Mouse (Mus musculus): ENCODE results near the gene Ap1s1.

Gene Ap1s1

GRCm38 (mm10) chr5:137065454-137065853 is 19.5 kb upstream of the Ap1s1 start:
- in situ Hi-C loops (cut with MboI, MseI) = loop anchor here (10.0 kb wide), 1 partner anchor 1351 kb away; no protein-coding TSS in a partner anchor

- in situ Hi-C loops (cut with MboI, MseI) = loop anchor here (5.0 to 10.0 kb wide), 2 partner anchors 55 to 1348 kb away; partner anchors contain the start of gene Trim56
These were observed 16.7 kb upstream of the Ap1s1 start for GRCm38 (mm10) chr5:137062601-137063000.

GRCm38 (mm10) chr5:137061809-137062481 is 16.0 kb upstream of the Ap1s1 start:
- in situ Hi-C loops (cut with MboI, MseI) = loop anchor here (5.0 to 10.0 kb wide), 2 partner anchors 55 to 1347 kb away; partner anchors contain the start of gene Trim56

GRCm38 (mm10) chr5:137054873-137055272 is 8.9 kb upstream of the Ap1s1 start:
- in situ Hi-C loops (cut with MboI, MseI) = no loop called here

- in situ Hi-C loops (cut with MboI, MseI) = no loop called here
These were observed 8.4 kb upstream of the Ap1s1 start for GRCm38 (mm10) chr5:137054299-137054698.

- in situ Hi-C loops (cut with MboI, MseI) = no loop called here
These were observed 6.1 kb upstream of the Ap1s1 start for GRCm38 (mm10) chr5:137051914-137052505.

- in situ Hi-C loops (cut with MboI, MseI) = no loop called here
These were observed 5.2 kb upstream of the Ap1s1 start for GRCm38 (mm10) chr5:137051125-137051524.

GRCm38 (mm10) chr5:137046991-137047390 is 1.1 kb upstream of the Ap1s1 start:
- in situ Hi-C loops (cut with MboI, MseI) = no loop called here

GRCm38 (mm10) chr5:137046324-137046718 is 386 bp upstream of the Ap1s1 start:
- in situ Hi-C loops (cut with MboI, MseI) = no loop called here

- in situ Hi-C loops (cut with MboI, MseI) = no loop called here
These were observed 1.9 kb downstream of the Ap1s1 start for GRCm38 (mm10) chr5:137043997-137044396.

GRCm38 (mm10) chr5:137041442-137041841 is 4.5 kb downstream of the Ap1s1 start:
- in situ Hi-C loops (cut with MboI, MseI) = no loop called here

- in situ Hi-C loops (cut with MboI, MseI) = no loop called here
These were observed 6.5 kb downstream of the Ap1s1 start for GRCm38 (mm10) chr5:137039453-137039852.

- in situ Hi-C loops (cut with MboI, MseI) = no loop called here
These were observed 9.7 kb downstream of the Ap1s1 start for GRCm38 (mm10) chr5:137036211-137036610.

GRCm38 (mm10) chr5:137032641-137033074 is 13.3 kb downstream of the Ap1s1 start:
- in situ Hi-C loops (cut with MboI, MseI) = no loop called here

GRCm38 (mm10) chr5:137032033-137032421 is 13.9 kb downstream of the Ap1s1 start:
- in situ Hi-C loops (cut with MboI, MseI) = no loop called here

- in situ Hi-C loops (cut with MboI, MseI) = no loop called here
These were observed 14.6 kb downstream of the Ap1s1 start for GRCm38 (mm10) chr5:137031076-137032032.

- in situ Hi-C loops (cut with MboI, MseI) = no loop called here
These were observed 15.5 kb downstream of the Ap1s1 start for GRCm38 (mm10) chr5:137030416-137030810.

GRCm38 (mm10) chr5:137029643-137030415 is 16.1 kb downstream of the Ap1s1 start:
- in situ Hi-C loops (cut with MboI, MseI) = no loop called here

GRCm38 (mm10) chr5:137029273-137029585 is 16.7 kb downstream of the Ap1s1 start:
- in situ Hi-C loops (cut with MboI, MseI) = no loop called here

- in situ Hi-C loops (cut with MboI, MseI) = no loop called here
These were observed 17.2 kb downstream of the Ap1s1 start for GRCm38 (mm10) chr5:137028561-137029272.

GRCm38 (mm10) chr5:137026092-137026491 is 19.8 kb downstream of the Ap1s1 start, which contains the start of gene Vgf:
Gene Vgf, plus strand, starts transcription at chr5:137026392.
- in situ Hi-C loops (cut with MboI, MseI) = no loop called here

All from T-helper 1 cell (primary cell).